Mouse (Mus musculus) midbrain, embryonic 12.5 days (tissue): ENCODE measurements around the gene Mrpl23. TPM values are rescaled to one million over a fixed set of nuclear protein-coding genes. Genes with fewer than 3 reads are reported as not detected.

Experiments
- ATAC-seq: fragments of 200-750 bp; cut with Nextera tagmentation; 2 replicates; pipeline ENCODE4 v1.8.0; 2017; ENCODE audit warnings: low read depth, moderate TSS enrichment, moderate library complexity; ENCODE audit not compliant: low FRiP score
- H3K27ac ChIP-seq: fragments of 300-500 bp; sonication (generic); replicated peaks from 2 replicates; pipeline ENCODE4 v1.5.1; 2016; ENCODE audit warnings: mild to moderate bottlenecking
- H3K27me3 ChIP-seq: fragments of 300-500 bp; sonication (generic); 2 replicates; pipeline ENCODE4 v1.6.1; 2016; ENCODE audit warnings: mild to moderate bottlenecking
- H3K36me3 ChIP-seq: fragments of 300-500 bp; sonication (generic); 2 replicates; pipeline ENCODE4 v1.6.1; 2016
- H3K4me1 ChIP-seq: fragments of 300-500 bp; sonication (generic); 2 replicates; pipeline ENCODE4 v1.6.1; 2016
- H3K4me2 ChIP-seq: fragments of 300-500 bp; sonication (generic); replicated peaks from 2 replicates; pipeline ENCODE4 v1.6.1; 2016; ENCODE audit warnings: mild to moderate bottlenecking, moderate library complexity
- H3K4me3 ChIP-seq: fragments of 300-500 bp; sonication (generic); 2 replicates; pipeline ENCODE4 v1.5.1; 2016; ENCODE audit warnings: mild to moderate bottlenecking
- H3K9ac ChIP-seq: fragments of 300-500 bp; sonication (generic); replicated peaks from 2 replicates; pipeline ENCODE4 v1.6.1; 2016; ENCODE audit warnings: mild to moderate bottlenecking, moderate library complexity
- H3K9me3 ChIP-seq: fragments of 300-500 bp; sonication (generic); 2 replicates; pipeline ENCODE4 v1.6.1; 2016; ENCODE audit warnings: mild to moderate bottlenecking
- WGBS: fragments of 180-500 bp; shearing (Covaris S2); methylation state at CpG from one replicate; pipeline ENCODE4 v1.1.7; 2016; 5-methylcytosine and 5-hydroxymethylcytosine counted together
- polyA plus RNA-seq: library from polyadenylated mRNA; unstranded; fragments of >200 nt; fragmentation: Nextera tagmentation; extraction: Ambion mirVana; gene quantifications from 2 replicates; pipeline ENCODE4 v1.2.1, GENCODE M21; 2016

Mrpl23 gene
- polyA plus RNA-seq, 1 experiment from 2014 or later = 10.3 TPM

- 53% methylated on average over 1 of the region's 1 CpGs for WGBS
- no peak overlapping the region for H3K9ac ChIP-seq
- no peak overlapping the region for H3K27ac ChIP-seq
- H3K36me3 ChIP-seq = no peaks in the 10 kb centered on the region
- H3K4me2 ChIP-seq = no peak overlapping the region
- no peaks in the 10 kb centered on the region for H3K9me3 ChIP-seq
- H3K4me1 ChIP-seq = peaks cover 24% of the 10 kb centered on the region; the same call in 1 of the 2 replicates
- H3K4me3 ChIP-seq = no peak overlapping the region
- ATAC-seq = no peak
- H3K27me3 ChIP-seq = 0 out of 2 replicates have a peak, but pooled peaks cover 5% of the 10 kb centered on the region
Observed at GRCm38 (mm10) chr7:142554625-142555024, 22.1 kb downstream of the Mrpl23 start.

- no peak for ATAC-seq
- Histone ChIP-seq H3K9ac (no peak overlapping the region), H3K27me3 (0 out of 2 replicates have a peak, but pooled peaks cover 5% of the 10 kb centered on the region), H3K27ac (no peak overlapping the region), H3K4me3 (no peak overlapping the region), H3K4me1 (peaks cover 24% of the 10 kb centered on the region; the same call in 1 of the 2 replicates), H3K36me3 (no peaks in the 10 kb centered on the region), H3K9me3 (no peaks in the 10 kb centered on the region), H3K4me2 (no peak overlapping the region)
- WGBS = 88% methylated on average over 8 of the region's 8 CpGs
Observed at GRCm38 (mm10) chr7:142555366-142556088, 23.0 kb downstream of the Mrpl23 start.

GRCm38 (mm10) chr7:142556089-142556476 lies 23.6 kb downstream of the Mrpl23 start:
- Histone ChIP-seq H3K4me2 (no peak overlapping the region), H3K27ac (no peak overlapping the region), H3K9ac (no peak overlapping the region), H3K9me3 (no peaks in the 10 kb centered on the region), H3K27me3 (0 out of 2 replicates have a peak, but pooled peaks cover 5% of the 10 kb centered on the region), H3K4me3 (no peak overlapping the region), H3K4me1 (peaks cover 28% of the 10 kb centered on the region), H3K36me3 (no peaks in the 10 kb centered on the region)
- no peak for ATAC-seq
- WGBS = 92% methylated on average over 2 of the region's 2 CpGs

GRCm38 (mm10) chr7:142557696-142558095 lies 25.2 kb downstream of the Mrpl23 start:
- ATAC-seq = no peak
- H3K36me3 ChIP-seq = no peaks in the 10 kb centered on the region
- H3K27ac ChIP-seq = no peak overlapping the region
- 0 out of 2 replicates have a peak, but pooled peaks cover 5% of the 10 kb centered on the region for H3K27me3 ChIP-seq
- H3K9ac ChIP-seq = no peak overlapping the region
- peaks cover 38% of the 10 kb centered on the region for H3K4me1 ChIP-seq
- H3K9me3 ChIP-seq = no peaks in the 10 kb centered on the region
- WGBS = 21% methylated on average over 6 of the region's 6 CpGs
- H3K4me3 ChIP-seq = no peak overlapping the region
- H3K4me2 ChIP-seq = no peak overlapping the region

- no peak for ATAC-seq
- no peaks in the 10 kb centered on the region for H3K36me3 ChIP-seq
- no peak overlapping the region for H3K27ac ChIP-seq
- H3K4me3 ChIP-seq = no peak overlapping the region
- peaks cover 37% of the 10 kb centered on the region for H3K4me1 ChIP-seq
- WGBS = 91% methylated on average over 9 of the region's 9 CpGs
- no peak overlapping the region for H3K4me2 ChIP-seq
- no peak overlapping the region for H3K9ac ChIP-seq
- H3K27me3 ChIP-seq = 0 out of 2 replicates have a peak, but pooled peaks cover 5% of the 10 kb centered on the region
- no peaks in the 10 kb centered on the region for H3K9me3 ChIP-seq
Observed at GRCm38 (mm10) chr7:142558511-142559146, 26.1 kb downstream of the Mrpl23 start.

- Histone ChIP-seq H3K9me3 (no peaks in the 10 kb centered on the region), H3K4me1 (peaks cover 27% of the 10 kb centered on the region), H3K27ac (no peak overlapping the region), H3K4me3 (no peak overlapping the region), H3K9ac (no peak overlapping the region), H3K27me3 (0 out of 2 replicates have a peak, but pooled peaks cover 5% of the 10 kb centered on the region), H3K36me3 (no peaks in the 10 kb centered on the region), H3K4me2 (no peak overlapping the region)
- ATAC-seq = no peak
- WGBS = 74% methylated on average over 5 of the region's 5 CpGs
Observed at GRCm38 (mm10) chr7:142559651-142560175, 27.2 kb downstream of the Mrpl23 start.

GRCm38 (mm10) chr7:142560942-142561855 lies 28.7 kb downstream of the Mrpl23 start:
- H3K4me2 ChIP-seq = no peak overlapping the region
- no peak overlapping the region for H3K4me3 ChIP-seq
- no peaks in the 10 kb centered on the region; the same call in 1 of the 2 replicates for H3K27me3 ChIP-seq
- no peaks in the 10 kb centered on the region for H3K36me3 ChIP-seq
- no peaks in the 10 kb centered on the region for H3K9me3 ChIP-seq
- peaks cover 24% of the 10 kb centered on the region for H3K4me1 ChIP-seq
- H3K27ac ChIP-seq = no peak overlapping the region
- no peak overlapping the region for H3K9ac ChIP-seq
- 24% methylated on average over 18 of the region's 18 CpGs for WGBS
- ATAC-seq = no peak

GRCm38 (mm10) chr7:142561856-142562404 lies 29.4 kb downstream of the Mrpl23 start:
- Histone ChIP-seq H3K4me3 (no peak overlapping the region), H3K4me2 (no peak overlapping the region), H3K9me3 (no peaks in the 10 kb centered on the region), H3K4me1 (peaks cover 24% of the 10 kb centered on the region), H3K27me3 (no peaks in the 10 kb centered on the region; the same call in 1 of the 2 replicates), H3K9ac (no peak overlapping the region), H3K36me3 (no peaks in the 10 kb centered on the region), H3K27ac (no peak overlapping the region)
- ATAC-seq = no peak
- WGBS = 77% methylated on average over 4 of the region's 4 CpGs

- no peak overlapping the region for H3K9ac ChIP-seq
- no peak for ATAC-seq
- H3K4me1 ChIP-seq = peaks cover 20% of the 10 kb centered on the region
- no peaks in the 10 kb centered on the region; the same call in 1 of the 2 replicates for H3K27me3 ChIP-seq
- H3K27ac ChIP-seq = no peak overlapping the region
- no peaks in the 10 kb centered on the region for H3K9me3 ChIP-seq
- H3K4me3 ChIP-seq = no peak overlapping the region
- H3K4me2 ChIP-seq = no peak overlapping the region
- H3K36me3 ChIP-seq = no peaks in the 10 kb centered on the region
- WGBS = 23% methylated on average over 6 of the region's 6 CpGs
Observed at GRCm38 (mm10) chr7:142563168-142563567, 30.7 kb downstream of the Mrpl23 start.

- no peak overlapping the region for H3K9ac ChIP-seq
- no peaks in the 10 kb centered on the region; the same call in 1 of the 2 replicates for H3K27me3 ChIP-seq
- H3K36me3 ChIP-seq = no peaks in the 10 kb centered on the region
- no peak overlapping the region for H3K4me3 ChIP-seq
- 66% methylated on average over 11 of the region's 11 CpGs for WGBS
- peaks cover 24% of the 10 kb centered on the region for H3K4me1 ChIP-seq
- no peaks in the 10 kb centered on the region for H3K9me3 ChIP-seq
- no peak for ATAC-seq
- H3K27ac ChIP-seq = no peak overlapping the region
- no peak overlapping the region for H3K4me2 ChIP-seq
Observed at GRCm38 (mm10) chr7:142564955-142565643, 32.6 kb downstream of the Mrpl23 start.

GRCm38 (mm10) chr7:142566512-142566911 lies 34.0 kb downstream of the Mrpl23 start:
- WGBS = 79% methylated on average over 9 of the region's 9 CpGs
- H3K27me3 ChIP-seq = peaks cover 3% of the 10 kb centered on the region; the same call in 1 of the 2 replicates
- no peaks in the 10 kb centered on the region for H3K9me3 ChIP-seq
- no peak overlapping the region for H3K4me2 ChIP-seq
- ATAC-seq = no peak
- H3K9ac ChIP-seq = no peak overlapping the region
- no peak overlapping the region for H3K27ac ChIP-seq
- H3K4me1 ChIP-seq = peaks cover 16% of the 10 kb centered on the region
- no peaks in the 10 kb centered on the region for H3K36me3 ChIP-seq
- H3K4me3 ChIP-seq = no peak overlapping the region
